Mouse (Mus musculus) olfactory bulb, adult 2 months (tissue): Measurements from ENCODE around the gene Rspry1. TPM values are rescaled to one million over a fixed set of nuclear protein-coding genes. Genes with fewer than 3 reads are reported as not detected.

Experiments used
- H3K27ac ChIP-seq: fragments of 200-500 bp; 2 replicates; pipeline ENCODE4 v1.5.1; 2012; ENCODE audit warnings: low read depth, low read length; ENCODE audit not compliant: insufficient read depth
- H3K4me1 ChIP-seq: fragments of 200-500 bp; 2 replicates; pipeline ENCODE4 v1.6.1; 2012; ENCODE audit warnings: low read length; ENCODE audit not compliant: control insufficient read depth, insufficient read depth
- H3K4me3 ChIP-seq: fragments of 200-500 bp; 2 replicates; pipeline ENCODE4 v1.5.1; 2012; ENCODE audit warnings: mild to moderate bottlenecking, low read depth, low read length, moderate library complexity; ENCODE audit not compliant: insufficient read depth
- CTCF ChIP-seq: fragments of 200-500 bp; IDR thresholded peaks from 2 replicates; pipeline ENCODE4 v1.5.1; 2012; ENCODE audit warnings: low read depth, mild to moderate bottlenecking, low read length, moderate library complexity; ENCODE audit not compliant: insufficient read depth
- POLR2A ChIP-seq: fragments of 200-500 bp; IDR thresholded peaks from 2 replicates; pipeline ENCODE4 v1.6.1; 2012; ENCODE audit warnings: mild to moderate bottlenecking, low read depth, low read length, moderate library complexity; ENCODE audit not compliant: insufficient read depth
- WGBS: fragments of 180-500 bp; shearing (Covaris S2); methylation state at CpG from one replicate; pipeline ENCODE4 v1.1.7; 2018; 5-methylcytosine and 5-hydroxymethylcytosine counted together
- polyA plus RNA-seq: library from polyadenylated mRNA; stranded (reverse); fragments of >200 nt; gene quantifications from 2 replicates; pipeline ENCODE4 v1.2.4, GENCODE M21; 2012; ENCODE audit warnings: low replicate concordance; ENCODE audit not compliant: missing spikeins, insufficient read depth, insufficient read length

Gene Rspry1
- polyA plus RNA-seq, 1 experiment: not detected

DNA sequence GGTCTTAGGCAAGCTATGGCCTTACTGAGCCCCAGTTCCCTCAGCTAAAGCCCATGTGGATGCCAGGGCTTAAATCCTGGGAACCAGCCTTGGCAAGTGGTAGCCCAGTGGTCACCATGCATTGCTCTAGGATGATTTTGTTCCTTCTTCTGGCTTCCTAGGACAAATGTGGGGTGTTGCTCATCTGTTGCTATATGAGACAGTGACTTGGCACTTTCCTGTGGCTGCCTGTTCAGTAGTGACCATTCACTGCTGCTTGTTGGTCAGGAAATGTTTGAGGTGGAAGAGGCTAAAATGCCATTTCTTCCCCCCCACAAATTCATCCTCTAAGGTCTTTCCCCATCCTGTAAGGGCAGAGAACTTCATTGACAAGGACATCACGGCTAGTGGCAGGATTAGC lies 32.3 kb upstream of the Rspry1 start:
- WGBS: 88% methylated on average over 1 of the region's 1 CpGs
- Histone ChIP-seq H3K4me3 (no peak overlapping the region), H3K27ac (no peak overlapping the region), H3K4me1 (peaks cover 22% of the 10 kb centered on the region)
- no peak for TF ChIP-seq CTCF
- TF ChIP-seq POLR2A: no peak

DNA sequence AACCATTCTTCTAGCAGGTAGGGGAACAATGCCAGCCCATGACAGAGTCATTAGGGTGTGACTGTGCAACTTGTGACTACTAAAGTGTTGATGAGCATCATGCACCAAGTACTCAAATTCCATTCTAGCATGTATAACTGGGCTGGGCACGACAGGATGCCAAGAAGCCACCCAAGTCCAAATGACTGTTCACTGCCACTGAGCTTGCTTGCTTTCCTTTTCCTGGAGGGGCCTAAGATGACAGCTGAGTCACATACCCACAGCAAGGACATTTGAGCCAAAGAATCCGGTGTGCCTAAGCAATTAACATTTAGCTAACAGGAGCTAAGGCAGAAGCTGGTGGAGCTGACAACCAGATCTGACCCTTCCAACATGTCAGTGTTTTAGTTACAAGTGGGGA lies 29.8 kb upstream of the Rspry1 start:
- no peak overlapping the region for H3K27ac ChIP-seq
- peaks cover 28% of the 10 kb centered on the region for H3K4me1 ChIP-seq
- H3K4me3 ChIP-seq: no peak overlapping the region
- WGBS: 57% methylated on average over 2 of the region's 2 CpGs
- TF ChIP-seq CTCF (no peak), POLR2A (no peak)

GRCm38 (mm10) chr8:94574159-94574907 lies 27.4 kb upstream of the Rspry1 start:
- H3K27ac ChIP-seq: peak overlapping the region; percentile 68
- no peak overlapping the region for H3K4me3 ChIP-seq
- TF ChIP-seq CTCF (no peak), POLR2A (no peak)
- WGBS: 23% methylated on average over 16 of the region's 16 CpGs
- H3K4me1 ChIP-seq: peaks cover 22% of the 10 kb centered on the region

- 97% methylated on average over 4 of the region's 4 CpGs for WGBS
- H3K27ac ChIP-seq: 0 out of 2 replicates have a peak overlapping the region, but pooled peaks have one; percentile 1
- TF ChIP-seq POLR2A (no peak), CTCF (no peak)
- no peak overlapping the region for H3K4me3 ChIP-seq
- H3K4me1 ChIP-seq: peaks cover 20% of the 10 kb centered on the region
Measured at GRCm38 (mm10) chr8:94575148-94575547, 26.6 kb upstream of the Rspry1 start.

GRCm38 (mm10) chr8:94581820-94582483 lies 19.8 kb upstream of the Rspry1 start:
- no peak overlapping the region for H3K4me3 ChIP-seq
- 47% methylated on average over 7 of the region's 7 CpGs for WGBS
- peaks cover under 1% of the 10 kb centered on the region; the same call in 1 of the 2 replicates for H3K4me1 ChIP-seq
- TF ChIP-seq CTCF (no peak), POLR2A (no peak)
- H3K27ac ChIP-seq: no peak overlapping the region

- no peak for TF ChIP-seq CTCF
- no peak for TF ChIP-seq POLR2A
- Histone ChIP-seq H3K27ac (no peak overlapping the region), H3K4me1 (no peaks in the 10 kb centered on the region), H3K4me3 (no peak overlapping the region)
- 52% methylated on average over 6 of the region's 6 CpGs for WGBS
Measured at GRCm38 (mm10) chr8:94582569-94582968, 19.2 kb upstream of the Rspry1 start.

DNA sequence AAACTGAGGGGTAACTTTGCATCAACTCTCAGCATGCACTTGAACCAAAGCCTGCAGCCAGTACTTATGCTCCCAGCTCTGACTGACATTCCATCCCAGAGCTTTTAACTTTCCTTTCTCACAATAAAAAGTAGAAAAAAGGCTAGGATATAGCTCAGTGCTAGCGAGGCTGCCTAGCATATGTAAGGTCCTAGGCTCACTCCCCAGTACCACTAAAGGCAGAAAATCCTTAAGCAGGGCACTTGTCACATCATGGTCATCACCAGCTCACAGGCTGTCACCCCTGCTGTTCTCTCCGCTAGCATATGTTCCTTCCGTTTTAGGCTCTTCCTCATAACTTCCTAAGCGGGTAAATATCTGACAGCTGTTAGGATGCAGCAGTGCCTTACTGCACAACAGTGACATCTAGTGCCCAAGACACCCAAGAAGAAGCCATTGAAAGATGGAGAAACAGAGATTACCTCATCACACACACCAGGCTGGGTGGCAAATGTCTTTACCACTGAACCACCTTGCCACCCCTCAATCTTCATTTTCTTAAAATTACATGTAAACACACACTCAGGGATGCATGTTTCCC lies 17.4 kb upstream of the Rspry1 start:
- 26% methylated on average over 4 of the region's 4 CpGs for WGBS
- H3K27ac ChIP-seq: no peak overlapping the region
- H3K4me3 ChIP-seq: no peak overlapping the region
- TF ChIP-seq CTCF (no peak), POLR2A (no peak)
- no peaks in the 10 kb centered on the region for H3K4me1 ChIP-seq

DNA sequence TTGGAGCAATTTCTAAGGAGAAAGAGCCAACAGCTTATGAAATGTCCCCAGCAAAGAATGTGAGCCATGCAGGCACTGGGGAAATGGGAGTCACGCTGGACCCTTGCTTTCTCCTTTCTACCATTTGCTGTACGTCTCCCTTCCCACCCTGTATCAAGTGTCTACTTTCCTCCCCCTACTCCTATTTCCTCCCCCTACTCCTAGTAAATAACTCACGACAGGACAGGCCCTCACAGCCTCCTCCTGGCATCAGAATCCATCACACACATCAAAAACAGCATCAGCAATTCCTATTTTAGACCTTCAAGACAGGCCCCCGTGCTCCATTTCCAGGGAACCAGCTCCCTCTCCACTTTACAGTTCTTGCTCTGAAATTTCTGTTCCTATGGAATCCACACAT lies 10.0 kb upstream of the Rspry1 start:
- no peak overlapping the region for H3K4me3 ChIP-seq
- TF ChIP-seq POLR2A: no peak
- no peak for TF ChIP-seq CTCF
- WGBS: 80% methylated on average over 4 of the region's 4 CpGs
- no peaks in the 10 kb centered on the region for H3K4me1 ChIP-seq
- no peak overlapping the region for H3K27ac ChIP-seq

GRCm38 (mm10) chr8:94594211-94594610 lies 7.5 kb upstream of the Rspry1 start:
- WGBS: 50% methylated on average over 1 of the region's 1 CpGs
- no peak for TF ChIP-seq CTCF
- no peak for TF ChIP-seq POLR2A
- Histone ChIP-seq H3K4me1 (no peaks in the 10 kb centered on the region), H3K4me3 (no peak overlapping the region), H3K27ac (no peak overlapping the region)
